Comparison of ENCODE assay signal across 9 mouse cellular contexts in genomic region chr7:27732508-27732907, GRCm38 (mm10). TPM values are rescaled to one million over a fixed set of nuclear protein-coding genes. Genes with fewer than 3 reads are reported as not detected.
A peak's percentile ranks its signal among the peaks of the same experiment; 100 is the strongest.
DNase-seq lines count a peak whose midpoint lies in the region; ATAC-seq lines count a peak whose summit lies in the region.
"Had no signal": no experiment of that assay in that cellular context is flagged by ENCODE, and none has a peak within 500 bp of the region (broad histone marks: within the 10 kb centered on the region; RNA-seq: fewer than 3 reads in every experiment).

No protein-coding gene starts in this region.

- H3K4me2 ChIP-seq in heart, embryonic 11.5 days, result peak overlapping the region; percentile 86
- peak overlapping the region; percentile 67 for H3K4me2 ChIP-seq in hindbrain, embryonic 13.5 days
- peak overlapping the region; percentile 71 for H3K4me2 ChIP-seq in midbrain, embryonic 12.5 days (replicated peaks)

- no peak for ATAC-seq in heart, embryonic 11.5 days (replicated peaks; ENCODE audit: insufficient number of reproducible peaks, low FRiP score, low TSS enrichment)
- no peak for ATAC-seq in hindbrain, embryonic 13.5 days (ENCODE audit: low FRiP score)
- ATAC-seq in midbrain, embryonic 12.5 days (ENCODE audit: low FRiP score, low read depth), result no peak

- H3K27me3 ChIP-seq in heart, embryonic 11.5 days (ENCODE audit: control insufficient read depth, insufficient read depth, low read length), result no peaks in the 10 kb centered on the region
- no peaks in the 10 kb centered on the region for H3K27me3 ChIP-seq in hindbrain, embryonic 13.5 days
- H3K27me3 ChIP-seq in midbrain, embryonic 12.5 days, result no peaks in the 10 kb centered on the region
- H3K27me3 ChIP-seq: megakaryocyte, embryonic 14.5 days had no signal

- H3K9ac ChIP-seq in heart, embryonic 11.5 days (ENCODE audit: low read depth, low read length), result peak overlapping the region; percentile 83; the same call in 1 of the 2 replicates
- H3K9ac ChIP-seq in hindbrain, embryonic 13.5 days, result peak overlapping the region; percentile 91
- H3K9ac ChIP-seq in midbrain, embryonic 12.5 days (replicated peaks), result peak overlapping the region; percentile 95

- peaks cover 5% of the 10 kb centered on the region for H3K4me1 ChIP-seq in heart, embryonic 11.5 days (ENCODE audit: control insufficient read depth, insufficient read depth, low read length)
- H3K4me1 ChIP-seq in hindbrain, embryonic 13.5 days (replicated peaks), result peaks cover 41% of the 10 kb centered on the region
- H3K4me1 ChIP-seq in midbrain, embryonic 12.5 days, result peaks cover 37% of the 10 kb centered on the region

- WGBS in heart, embryonic 11.5 days (ENCODE audit: insufficient replicate concordance), result 82% methylated on average over 6 of the region's 6 CpGs
- WGBS in hindbrain, embryonic 13.5 days, result 54% methylated on average over 6 of the region's 6 CpGs
- WGBS in midbrain, embryonic 12.5 days, result 59% methylated on average over 6 of the region's 6 CpGs

- no peaks in the 10 kb centered on the region; the same call in 1 of the 2 replicates for H3K36me3 ChIP-seq in heart, embryonic 11.5 days (ENCODE audit: control insufficient read depth, insufficient read depth, low read length)
- peaks cover 3% of the 10 kb centered on the region; the same call in 1 of the 2 replicates for H3K36me3 ChIP-seq in hindbrain, embryonic 13.5 days
- 0 out of 2 replicates have a peak, but pooled peaks cover under 1% of the 10 kb centered on the region for H3K36me3 ChIP-seq in midbrain, embryonic 12.5 days

- no peak overlapping the region for H3K27ac ChIP-seq in heart, embryonic 11.5 days (ENCODE audit: low read depth, low read length)
- peak overlapping the region; percentile 98 for H3K27ac ChIP-seq in hindbrain, embryonic 13.5 days
- peak overlapping the region; percentile 98 for H3K27ac ChIP-seq in midbrain, embryonic 12.5 days (replicated peaks)

- no peak for DNase-seq in heart, adult 8-10 months (ENCODE audit: low spot score)
- peak; percentile 12 for DNase-seq in NIH3T3 (ENCODE audit: low read depth)
- no peak for DNase-seq in layer of hippocampus, postnatal 25 days (ENCODE audit: extremely low spot score in 1 of 2, low spot score in 1 of 2)
- DNase-seq in left cerebral cortex, adult 9 months (ENCODE audit: low spot score in 2 of 2), result no peak
- DNase-seq in right cerebral cortex, adult 2 months (ENCODE audit: low spot score in 2 of 2), result no peak

- peak overlapping the region; percentile 79 for H3K4me3 ChIP-seq in heart, embryonic 11.5 days (ENCODE audit: low read depth, low read length)
- peak overlapping the region; percentile 70 for H3K4me3 ChIP-seq in hindbrain, embryonic 13.5 days
- peak overlapping the region; percentile 73 for H3K4me3 ChIP-seq in midbrain, embryonic 12.5 days

- no peaks in the 10 kb centered on the region for H3K9me3 ChIP-seq in heart, embryonic 11.5 days (replicated peaks; ENCODE audit: control insufficient read depth, low read length)
- H3K9me3 ChIP-seq in hindbrain, embryonic 13.5 days, result no peaks in the 10 kb centered on the region
- no peaks in the 10 kb centered on the region for H3K9me3 ChIP-seq in midbrain, embryonic 12.5 days

RNA-seq across cellular contexts. Expression of gene Zfp60, which starts 1.3 kb away (rescaled TPM):
- polyA plus RNA-seq in heart, embryonic 11.5 days (2014; fragmentation: Nextera tagmentation; extraction: Ambion mirVana), result 21.8 and 22.5 TPM in 2 replicates
- 1 to 10 TPM; 8.0 to 9.5 (median 8.8) TPM for total RNA-seq in heart, adult 8-10 months (2022)
- polyA plus RNA-seq in hindbrain, embryonic 13.5 days (2015; fragmentation: Nextera tagmentation; extraction: Ambion mirVana), result 125 and 134 TPM in 2 replicates
- polyA plus RNA-seq in midbrain, embryonic 12.5 days (2016; fragmentation: Nextera tagmentation; extraction: Ambion mirVana), result 102 and 112 TPM in 2 replicates
- 10 to 100 TPM; 36.4 to 42.7 TPM for total RNA-seq in layer of hippocampus, postnatal 25 days (2021)

RNA-seq across cellular contexts. Expression of gene Zfp607b, which starts 43.4 kb away (rescaled TPM):
- polyA plus RNA-seq in heart, embryonic 11.5 days (2014; fragmentation: Nextera tagmentation; extraction: Ambion mirVana), result 1.7 and 3.1 TPM in 2 replicates
- total RNA-seq in heart, adult 8-10 months (2022), result 1 to 10 TPM in 1 of 4 experiments, under 1 TPM in 3; 0.56 to 1.9 (median 0.71) TPM
- polyA plus RNA-seq in hindbrain, embryonic 13.5 days (2015; fragmentation: Nextera tagmentation; extraction: Ambion mirVana), result 10.8 and 12.1 TPM in 2 replicates
- polyA plus RNA-seq in midbrain, embryonic 12.5 days (2016; fragmentation: Nextera tagmentation; extraction: Ambion mirVana), result 9.3 and 9.9 TPM in 2 replicates
- total RNA-seq in layer of hippocampus, postnatal 25 days (2021), result 1 to 10 TPM; 7.9 to 9.0 TPM

RNA-seq across cellular contexts. Expression of gene Map3k10, which starts 58.1 kb away (rescaled TPM):
- polyA plus RNA-seq in heart, embryonic 11.5 days (2014; fragmentation: Nextera tagmentation; extraction: Ambion mirVana), result 3.0 and 3.6 TPM in 2 replicates
- total RNA-seq in heart, adult 8-10 months (2022), result 10 to 100 TPM; 18.4 to 21.5 (median 20.8) TPM
- 13.0 and 13.2 TPM in 2 replicates for polyA plus RNA-seq in hindbrain, embryonic 13.5 days (2015; fragmentation: Nextera tagmentation; extraction: Ambion mirVana)
- 17.9 and 18.9 TPM in 2 replicates for polyA plus RNA-seq in midbrain, embryonic 12.5 days (2016; fragmentation: Nextera tagmentation; extraction: Ambion mirVana)
- 100 to 1,000 TPM; 195 to 201 TPM for total RNA-seq in layer of hippocampus, postnatal 25 days (2021)
